Mouse (Mus musculus) heart, postnatal 0 days (tissue): ENCODE measurements at regions not wholly inside any gene's neighbourhood (a gene's known extent, or its start where the extent isn't known, plus 50 kb on each side); places are given as distances from the start of the nearest gene placed in this dataset.
A peak's percentile ranks its signal among the peaks of the same experiment; 100 is the strongest.

Source experiments
- ATAC-seq: fragments of 200-750 bp; cut with Nextera tagmentation; 2 replicates; pipeline ENCODE4 v1.8.0; 2017; ENCODE audit warnings: low read depth, moderate number of reproducible peaks, moderate library complexity; ENCODE audit not compliant: insufficient read depth
- DNase-seq: peaks from one replicate; pipeline ENCODE4 v3.0.0-alpha.2; 2016; ENCODE audit warnings: low spot score
- H3K27ac ChIP-seq: fragments of 300-500 bp; sonication (generic); 2 replicates; pipeline ENCODE4 v1.5.1; 2014; ENCODE audit warnings: low read depth, mild to moderate bottlenecking
- H3K27me3 ChIP-seq: fragments of 300-500 bp; sonication (generic); 2 replicates; pipeline ENCODE4 v1.6.1; 2014; ENCODE audit warnings: low read length, mixed read lengths; ENCODE audit not compliant: control insufficient read depth, insufficient read depth
- H3K36me3 ChIP-seq: fragments of 300-500 bp; sonication (generic); replicated peaks from 2 replicates; pipeline ENCODE4 v1.6.1; 2014; ENCODE audit warnings: low read length, mixed read lengths; ENCODE audit not compliant: control insufficient read depth, insufficient read depth
- H3K4me1 ChIP-seq: fragments of 300-500 bp; sonication (generic); 2 replicates; pipeline ENCODE4 v1.6.1; 2014; ENCODE audit warnings: antibody characterized with exemption; ENCODE audit not compliant: control insufficient read depth, insufficient read depth
- H3K4me2 ChIP-seq: fragments of 300-500 bp; sonication (generic); 2 replicates; pipeline ENCODE4 v1.6.1; 2014; ENCODE audit warnings: low read depth, mild to moderate bottlenecking, low read length, moderate library complexity
- H3K4me3 ChIP-seq: fragments of 300-500 bp; sonication (generic); 2 replicates; pipeline ENCODE4 v1.5.1; 2014; ENCODE audit warnings: low read depth, low read length
- H3K9ac ChIP-seq: fragments of 300-500 bp; sonication (generic); replicated peaks from 2 replicates; pipeline ENCODE4 v1.6.1; 2014; ENCODE audit warnings: low read depth, low read length, mixed read lengths
- H3K9me3 ChIP-seq: fragments of 300-500 bp; sonication (generic); replicated peaks from 2 replicates; pipeline ENCODE4 v1.6.1; 2016; ENCODE audit warnings: low read length; ENCODE audit not compliant: control insufficient read depth
- CTCF ChIP-seq: IDR thresholded peaks from 2 replicates; pipeline ENCODE4 v1.5.1; 2016; ENCODE audit warnings: antibody characterized with exemption, control low read depth, low read depth
- EP300 ChIP-seq: IDR thresholded peaks from 2 replicates; pipeline ENCODE4 v1.6.1; 2016; ENCODE audit warnings: antibody characterized with exemption, low read depth
- WGBS: fragments of 180-500 bp; shearing (Covaris S2); extraction: QIAGEN DNeasy Blood & Tissue Kit; methylation state at CpG from one replicate; pipeline ENCODE4 v1.1.7; 2014; 5-methylcytosine and 5-hydroxymethylcytosine counted together

- H3K9ac ChIP-seq = no peak overlapping the region
- DNase-seq (peak; percentile 78), ATAC-seq (no peak)
- no peak overlapping the region for H3K27ac ChIP-seq
- H3K4me1 ChIP-seq = no peaks in the 10 kb centered on the region
- WGBS = 11% methylated on average over 13 of the region's 13 CpGs
- H3K36me3 ChIP-seq = no peaks in the 10 kb centered on the region
- TF ChIP-seq EP300 (no peak), CTCF (peak; percentile 84)
- H3K9me3 ChIP-seq = no peaks in the 10 kb centered on the region
- H3K4me2 ChIP-seq = peak overlapping the region; percentile 42
- no peaks in the 10 kb centered on the region for H3K27me3 ChIP-seq
- H3K4me3 ChIP-seq = no peak overlapping the region
Measured at GRCm38 (mm10) chr10:83819266-83819949, 96.7 kb downstream of the 1500009L16Rik start.

GRCm38 (mm10) chr10:83819950-83820275 is 97.2 kb downstream of the 1500009L16Rik start:
- no peak overlapping the region for H3K27ac ChIP-seq

DNA sequence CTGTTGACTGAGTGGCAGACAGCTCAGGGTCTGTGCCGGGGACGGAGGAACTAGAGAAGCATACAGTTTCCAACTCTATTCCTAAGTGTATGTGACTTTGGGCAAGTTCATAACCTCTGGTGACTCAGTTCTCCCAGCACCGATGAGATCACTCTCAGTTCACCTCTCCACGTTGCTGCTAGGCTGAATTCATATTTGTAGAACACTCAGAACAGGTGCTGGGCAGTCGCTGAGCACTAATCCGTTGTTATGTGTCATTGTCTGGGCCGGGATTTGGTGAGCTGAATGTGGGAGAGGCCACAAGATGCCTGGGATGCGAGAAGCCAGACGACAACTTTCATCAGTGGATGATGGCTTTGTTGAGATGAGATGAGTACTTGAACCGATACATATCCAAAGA is 98.4 kb downstream of the 1500009L16Rik start:
- no peak overlapping the region for H3K4me2 ChIP-seq
- H3K4me1 ChIP-seq = no peaks in the 10 kb centered on the region
- H3K27ac ChIP-seq = no peak overlapping the region
- ATAC-seq = no peak
- H3K27me3 ChIP-seq = no peaks in the 10 kb centered on the region
- H3K4me3 ChIP-seq = no peak overlapping the region
- H3K36me3 ChIP-seq = no peaks in the 10 kb centered on the region
- TF ChIP-seq EP300 (no peak), CTCF (no peak)
- DNase-seq = no peak
- H3K9ac ChIP-seq = no peak overlapping the region
- 71% methylated on average over 10 of the region's 10 CpGs for WGBS
- H3K9me3 ChIP-seq = no peaks in the 10 kb centered on the region

More at GRCm38 (mm10) chr10:83819950-83820275, 97.2 kb downstream of the 1500009L16Rik start:
- TF ChIP-seq CTCF (no peak), EP300 (no peak)
- Histone ChIP-seq H3K4me3 (no peak overlapping the region), H3K36me3 (no peaks in the 10 kb centered on the region), H3K4me1 (no peaks in the 10 kb centered on the region), H3K9ac (no peak overlapping the region), H3K9me3 (no peaks in the 10 kb centered on the region), H3K27me3 (no peaks in the 10 kb centered on the region), H3K4me2 (no peak overlapping the region)
- 77% methylated on average over 8 of the region's 8 CpGs for WGBS
- ATAC-seq (no peak), DNase-seq (no peak)

DNA sequence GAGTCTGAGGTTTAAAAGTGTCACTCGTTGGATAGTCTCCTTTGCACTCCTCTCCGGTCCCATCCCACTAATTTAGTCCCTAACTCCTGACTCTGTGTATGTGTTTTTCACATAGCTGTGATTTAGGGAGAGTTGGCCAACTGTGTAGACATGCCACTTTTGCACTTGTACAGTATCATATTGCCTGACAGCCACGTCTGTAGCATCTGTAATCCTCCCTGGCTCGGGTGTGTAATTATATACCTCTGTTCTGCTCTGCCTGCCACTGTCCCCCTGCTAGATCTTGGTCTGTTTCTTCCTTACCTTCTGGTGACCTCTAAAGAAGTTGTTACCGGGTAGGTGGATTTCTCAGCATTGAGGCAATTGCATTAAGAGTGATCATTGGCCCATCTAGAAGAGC is 103.4 kb downstream of the 1500009L16Rik start:
- no peak for TF ChIP-seq CTCF
- no peak for TF ChIP-seq EP300
- ATAC-seq (no peak), DNase-seq (no peak)
- Histone ChIP-seq H3K9ac (no peak overlapping the region), H3K4me3 (no peak overlapping the region), H3K27me3 (no peaks in the 10 kb centered on the region), H3K36me3 (no peaks in the 10 kb centered on the region), H3K9me3 (no peaks in the 10 kb centered on the region), H3K27ac (no peak overlapping the region), H3K4me1 (no peaks in the 10 kb centered on the region), H3K4me2 (no peak overlapping the region)
- 82% methylated on average over 5 of the region's 5 CpGs for WGBS

DNA sequence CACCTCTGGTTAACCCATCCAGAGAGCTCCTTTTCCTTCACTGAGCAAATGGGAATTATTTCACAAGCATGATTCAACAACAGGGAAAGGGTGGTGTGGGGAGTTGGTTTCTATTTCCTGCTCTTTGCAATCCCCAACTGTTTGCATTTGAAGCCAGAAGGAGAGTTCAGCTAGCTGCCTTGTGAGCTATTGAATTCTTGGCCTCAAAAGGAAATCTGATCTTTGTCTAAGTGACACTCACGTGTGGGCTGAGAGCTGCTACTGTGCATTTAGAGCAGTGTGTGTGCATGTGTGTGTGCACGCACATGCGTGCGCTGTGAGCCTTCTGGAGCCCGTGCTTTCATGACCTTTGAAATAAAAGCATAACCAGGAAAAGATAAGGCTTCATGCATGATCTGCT is 113.7 kb downstream of the 1500009L16Rik start:
- TF ChIP-seq CTCF (no peak), EP300 (no peak)
- no peaks in the 10 kb centered on the region for H3K9me3 ChIP-seq
- H3K9ac ChIP-seq = no peak overlapping the region
- H3K4me2 ChIP-seq = no peak overlapping the region
- WGBS = 57% methylated on average over 5 of the region's 5 CpGs
- H3K36me3 ChIP-seq = no peaks in the 10 kb centered on the region
- ATAC-seq = no peak
- no peak overlapping the region for H3K27ac ChIP-seq
- H3K4me1 ChIP-seq = peaks cover 8% of the 10 kb centered on the region; the same call in 1 of the 2 replicates
- DNase-seq = no peak
- H3K4me3 ChIP-seq = no peak overlapping the region
- H3K27me3 ChIP-seq = no peaks in the 10 kb centered on the region

DNA sequence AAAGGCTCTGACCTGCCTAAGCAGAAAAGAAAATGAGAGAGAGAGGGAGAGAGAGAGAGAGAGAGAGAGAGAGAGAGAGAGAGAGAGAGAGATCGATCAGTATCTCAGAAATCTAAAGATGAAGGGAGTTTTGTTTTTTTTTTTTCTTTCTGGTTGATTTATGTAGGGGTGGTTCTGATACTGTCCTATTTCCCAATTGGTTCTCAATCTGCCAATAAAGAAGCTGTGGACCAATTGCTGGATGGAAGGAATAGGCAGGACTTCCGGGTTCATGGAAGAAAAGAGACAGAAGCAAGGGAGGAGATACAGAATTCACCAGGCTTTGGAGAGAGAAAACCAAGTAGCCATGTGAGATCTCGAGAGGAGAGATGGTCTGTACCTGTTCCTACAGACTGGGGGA is 117.6 kb downstream of the 1500009L16Rik start:
- ATAC-seq (no peak), DNase-seq (no peak)
- 74% methylated on average over 3 of the region's 3 CpGs for WGBS
- H3K4me3 ChIP-seq = no peak overlapping the region
- TF ChIP-seq EP300 = no peak
- TF ChIP-seq CTCF = no peak
- H3K4me2 ChIP-seq = no peak overlapping the region
- H3K27me3 ChIP-seq = no peaks in the 10 kb centered on the region
- peaks cover 8% of the 10 kb centered on the region; the same call in 1 of the 2 replicates for H3K4me1 ChIP-seq
- H3K9ac ChIP-seq = no peak overlapping the region
- H3K27ac ChIP-seq = no peak overlapping the region
- no peaks in the 10 kb centered on the region for H3K36me3 ChIP-seq
- no peaks in the 10 kb centered on the region for H3K9me3 ChIP-seq
